Mouse (Mus musculus): ENCODE measurements around the gene Defa35.
"Not testable (repeated sequence)": the region's sequence is repeated elsewhere in the genome, so short reads cannot be mapped to it uniquely, and the experiment has no call there.

Gene Defa35

DNA sequence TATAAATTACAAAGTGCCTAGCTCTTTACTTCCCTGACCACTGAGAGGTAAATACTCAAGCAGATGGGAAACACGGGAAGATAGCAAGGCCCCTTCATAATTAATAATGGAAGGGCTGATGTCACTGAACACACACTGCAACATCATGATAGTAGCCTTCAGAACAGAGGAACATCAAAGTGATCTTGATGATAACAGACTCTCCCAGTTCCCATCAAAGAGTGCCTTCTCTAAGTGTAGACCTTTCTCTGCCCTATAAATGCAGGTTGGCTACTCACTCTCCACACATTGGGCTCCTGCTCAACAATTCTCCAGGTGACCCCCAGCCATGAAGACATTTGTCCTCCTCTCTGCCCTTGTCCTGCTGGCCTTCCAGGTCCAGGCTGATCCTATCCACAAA, at the start of gene Defa35:
TSS of gene Defa35 (plus strand) at position 301 of the 400 bp plus-strand sequence.
- not testable (repeated sequence) for H3K36me3 ChIP-seq (ENCODE audit: control insufficient read depth, insufficient read depth, low read length, poor library complexity, severe bottlenecking); H3K27me3 ChIP-seq (ENCODE audit: control insufficient read depth, insufficient read depth, low read length, poor library complexity, severe bottlenecking); DNase-seq (ENCODE audit: low read depth, low spot score)

DNA sequence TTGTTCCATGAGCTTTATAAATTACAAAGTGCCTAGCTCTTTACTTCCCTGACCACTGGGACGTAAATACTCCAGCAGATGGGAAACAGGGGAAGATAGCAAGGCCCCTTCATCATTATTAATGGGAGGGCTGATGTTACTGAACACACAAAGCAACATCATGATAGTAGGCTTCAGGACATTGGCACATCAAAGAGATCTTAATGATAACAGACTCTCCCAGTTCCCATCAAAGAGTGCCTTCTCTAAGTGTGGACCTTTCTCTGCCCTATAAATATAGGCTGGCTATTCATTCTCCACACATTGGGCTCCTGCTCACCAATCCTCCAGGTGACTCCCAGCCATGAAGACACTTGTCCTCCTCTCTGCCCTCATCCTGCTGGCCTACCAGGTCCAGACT, 39.6 kb upstream of the Defa35 start, which contains the start of gene Defa21:
TSS of gene Defa21 (plus strand) at position 301 of the 400 bp plus-strand sequence.
- H3K27me3 ChIP-seq (ENCODE audit: control insufficient read depth, insufficient read depth, low read length, poor library complexity, severe bottlenecking); H3K36me3 ChIP-seq (ENCODE audit: control insufficient read depth, insufficient read depth, low read length, poor library complexity, severe bottlenecking); DNase-seq (ENCODE audit: low read depth, low spot score): not testable (repeated sequence)

DNA sequence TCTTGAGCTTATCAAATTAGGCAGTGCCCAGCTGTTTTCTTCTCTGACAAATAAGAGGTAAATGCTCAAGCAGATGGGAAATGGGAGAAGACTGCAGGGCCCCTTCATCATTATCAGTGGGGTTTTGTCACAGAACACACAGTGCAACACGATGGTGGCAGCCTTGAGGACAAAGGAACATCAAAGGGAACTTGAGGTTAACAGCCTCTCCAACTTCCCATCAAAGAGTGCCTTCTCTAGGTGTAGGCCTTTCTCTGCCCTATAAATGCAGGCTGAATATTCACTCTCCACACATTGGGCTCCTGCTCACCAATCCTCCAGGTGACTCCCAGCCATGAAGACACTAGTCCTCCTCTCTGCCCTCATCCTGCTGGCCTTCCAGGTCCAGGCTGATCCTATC, 10.1 kb upstream of the Defa35 start, which contains the start of gene Defa23:
TSS of gene Defa23 (plus strand) at position 301 of the 400 bp plus-strand sequence.
- not testable (repeated sequence) for H3K27me3 ChIP-seq (ENCODE audit: control insufficient read depth, insufficient read depth, low read length, poor library complexity, severe bottlenecking); DNase-seq (ENCODE audit: low read depth, low spot score); H3K36me3 ChIP-seq (ENCODE audit: control insufficient read depth, insufficient read depth, low read length, poor library complexity, severe bottlenecking)

DNA sequence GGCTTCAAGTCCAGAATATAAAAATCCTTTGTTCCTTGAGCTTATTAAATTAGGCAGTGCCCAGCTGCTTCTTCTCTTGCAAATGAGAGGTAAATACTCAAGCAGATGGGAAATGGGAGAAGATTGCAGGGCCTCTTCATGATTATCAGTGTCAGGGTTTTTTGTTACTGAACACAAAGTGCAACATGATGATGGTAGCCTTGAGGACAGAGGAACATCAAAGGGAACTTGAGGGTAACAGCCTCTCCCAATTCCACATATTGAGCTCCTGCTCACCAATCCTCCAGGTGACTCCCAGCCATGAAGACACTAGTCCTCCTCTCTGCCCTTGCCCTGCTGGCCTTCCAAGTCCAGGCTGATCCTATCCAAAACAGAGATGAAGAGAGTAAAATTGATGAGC, 19.3 kb downstream of the Defa35 start, which contains the start of gene Defa25:
TSS of gene Defa25 (plus strand) at position 301 of the 400 bp plus-strand sequence.
- not testable (repeated sequence) for H3K27me3 ChIP-seq (ENCODE audit: control insufficient read depth, insufficient read depth, low read length, poor library complexity, severe bottlenecking); H3K36me3 ChIP-seq (ENCODE audit: control insufficient read depth, insufficient read depth, low read length, poor library complexity, severe bottlenecking); DNase-seq (ENCODE audit: low read depth, low spot score)

DNA sequence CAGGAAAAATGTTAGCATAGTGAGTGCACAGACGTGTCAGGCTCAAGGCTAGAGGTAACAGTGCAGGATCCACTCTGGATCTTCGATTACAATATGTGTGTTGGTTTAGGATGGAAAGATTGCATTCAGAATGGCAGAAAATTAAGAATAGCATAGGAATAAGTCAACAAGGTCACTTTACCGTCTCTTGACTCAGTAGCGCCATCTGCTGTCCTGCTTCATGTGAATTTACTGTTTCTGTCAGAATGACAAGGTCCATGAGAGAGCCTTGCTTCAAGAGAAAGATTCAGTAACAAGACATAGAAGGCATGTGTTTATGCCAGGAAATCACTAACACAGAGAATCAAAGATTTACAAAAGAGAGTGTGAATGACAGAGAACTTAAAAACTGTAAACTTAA, 28.3 kb downstream of the Defa35 start:
- Histone ChIP-seq H3K27me3 (ENCODE audit: control insufficient read depth, insufficient read depth, low read length, poor library complexity, severe bottlenecking) (no peaks in the 10 kb centered on the region), H3K36me3 (ENCODE audit: control insufficient read depth, insufficient read depth, low read length, poor library complexity, severe bottlenecking) (no peaks in the 10 kb centered on the region)
- DNase-seq (ENCODE audit: low read depth, low spot score): no peak

DNA sequence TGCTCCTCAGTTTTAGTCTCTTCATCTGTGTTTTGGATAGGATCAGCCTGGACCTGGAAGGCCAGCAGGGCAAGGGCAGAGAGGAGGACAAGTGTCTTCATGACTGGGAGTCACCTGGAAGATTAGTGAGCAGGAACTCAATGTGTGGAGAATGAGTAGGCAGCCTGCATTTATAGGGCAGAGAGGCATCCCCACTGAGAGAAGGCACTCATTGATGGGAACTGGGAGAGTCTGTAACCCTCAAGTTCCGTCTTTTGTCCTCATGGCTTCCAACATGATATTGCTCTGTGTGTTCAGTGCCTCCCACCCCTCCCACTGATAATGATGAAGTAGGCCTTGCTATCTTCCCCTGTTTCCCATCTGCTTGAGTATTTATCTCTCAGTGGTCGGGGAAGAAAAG, 31.1 kb downstream of the Defa35 start, which contains the start of gene Gm14851:
TSS of gene Gm14851 (minus strand) at position 101 of the 400 bp plus-strand sequence.
- not testable (repeated sequence) for H3K27me3 ChIP-seq (ENCODE audit: control insufficient read depth, insufficient read depth, low read length, poor library complexity, severe bottlenecking); DNase-seq (ENCODE audit: low read depth, low spot score); H3K36me3 ChIP-seq (ENCODE audit: control insufficient read depth, insufficient read depth, low read length, poor library complexity, severe bottlenecking)

Data from splenic B cell, adult 2 months (primary cell).